Mouse (Mus musculus) heart, embryonic 14.5 days (tissue): ENCODE measurements around the gene Ccdc8. TPM values are rescaled to one million over a fixed set of nuclear protein-coding genes. Genes with fewer than 3 reads are reported as not detected.

ENCODE experiments used
- ATAC-seq: fragments of 200-750 bp; cut with Nextera tagmentation; 2 replicates; pipeline ENCODE4 v1.8.0; 2017; ENCODE audit warnings: low read depth, moderate TSS enrichment; ENCODE audit not compliant: insufficient number of reproducible peaks, insufficient read depth, low FRiP score
- H3K27ac ChIP-seq, 2 experiments: fragments of 200-500 bp in 1 of 2; fragments of 300-500 bp in 1 of 2; sonication (generic) in 1 of 2; replicated peaks in 1 of 2; 2 replicates each; pipeline ENCODE4 v1.5.1; 2012 to 2014; ENCODE audit warnings: low read depth in 2 of 2, low read length in 2 of 2, control low read depth in 1 of 2, mild to moderate bottlenecking in 1 of 2, mixed read lengths in 1 of 2; ENCODE audit not compliant: control insufficient read depth in 1 of 2, insufficient read depth in 1 of 2
- H3K27me3 ChIP-seq: fragments of 300-500 bp; sonication (generic); 2 replicates; pipeline ENCODE4 v1.6.1; 2014; ENCODE audit warnings: mild to moderate bottlenecking, low read length, control low read depth; ENCODE audit not compliant: control insufficient read depth, insufficient read depth
- H3K36me3 ChIP-seq: fragments of 300-500 bp; sonication (generic); 2 replicates; pipeline ENCODE4 v1.6.1; 2014; ENCODE audit warnings: mild to moderate bottlenecking, control low read depth, low read length, mixed read lengths; ENCODE audit not compliant: control insufficient read depth, insufficient read depth
- H3K4me1 ChIP-seq, 2 experiments: fragments of 200-500 bp in 1 of 2; fragments of 300-500 bp in 1 of 2; sonication (generic) in 1 of 2; 2 replicates each; pipeline ENCODE4 v1.6.1; 2012 to 2014; ENCODE audit warnings: low read length in 2 of 2, control low read depth in 1 of 2, mixed read lengths in 1 of 2; ENCODE audit not compliant: control insufficient read depth in 2 of 2, insufficient read depth in 2 of 2
- H3K4me2 ChIP-seq: fragments of 300-500 bp; sonication (generic); 2 replicates; pipeline ENCODE4 v1.6.1; 2014; ENCODE audit warnings: mild to moderate bottlenecking, low read length
- H3K4me3 ChIP-seq, 2 experiments: fragments of 200-500 bp in 1 of 2; fragments of 300-500 bp in 1 of 2; sonication (generic) in 1 of 2; 2 replicates each; pipeline ENCODE4 v1.5.1; 2012 to 2014; ENCODE audit warnings: low read length in 2 of 2, mild to moderate bottlenecking in 2 of 2, control low read depth in 1 of 2, low read depth in 1 of 2, moderate library complexity in 1 of 2; ENCODE audit not compliant: control insufficient read depth in 1 of 2, insufficient read depth in 1 of 2
- H3K9ac ChIP-seq: fragments of 300-500 bp; sonication (generic); 2 replicates; pipeline ENCODE4 v1.6.1; 2014; ENCODE audit warnings: mild to moderate bottlenecking, low read length
- H3K9me3 ChIP-seq: fragments of 300-500 bp; sonication (generic); 2 replicates; pipeline ENCODE4 v1.6.1; 2016; ENCODE audit warnings: low read length, control low read depth; ENCODE audit not compliant: control insufficient read depth
- WGBS: fragments of 180-500 bp; shearing (Covaris S2); extraction: QIAGEN DNeasy Blood & Tissue Kit; methylation state at CpG from one replicate; pipeline ENCODE4 v1.1.7; 2014; 5-methylcytosine and 5-hydroxymethylcytosine counted together
- polyA plus RNA-seq: library from polyadenylated mRNA; unstranded; fragments of >200 nt; fragmentation: Nextera tagmentation; extraction: Ambion mirVana; gene quantifications from 2 replicates; pipeline ENCODE4 v1.2.1, GENCODE M21; 2014

The Ccdc8 gene
- polyA plus RNA-seq, 1 experiment from 2014 or later = 26.8 TPM

DNA sequence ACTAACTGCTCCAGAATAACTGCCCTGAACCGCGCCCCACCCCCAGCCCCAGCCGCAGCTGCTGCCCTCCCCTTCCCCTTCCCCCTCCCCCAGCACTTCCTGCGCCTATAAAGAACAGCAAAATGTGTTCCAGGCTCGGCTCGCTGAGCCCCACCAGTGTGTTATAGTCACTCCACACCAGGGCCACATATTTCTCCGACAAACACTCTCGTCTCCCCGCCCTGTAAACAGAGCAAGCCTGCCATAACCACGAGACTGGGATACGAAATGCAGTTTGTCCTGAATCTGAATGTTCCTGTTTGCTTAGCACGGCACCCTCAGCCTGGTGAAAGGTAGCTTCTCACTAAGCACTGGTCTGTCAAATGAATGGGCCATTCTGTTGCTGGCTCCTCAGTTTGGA, 12.2 kb upstream of the Ccdc8 start:
- 4% methylated on average over 12 of the region's 12 CpGs for WGBS
- Histone ChIP-seq H3K4me3 (peak overlapping the region; percentile 32 to 48), H3K4me2 (peak overlapping the region; percentile 66), H3K27ac (peak overlapping the region; percentile 89 to 95), H3K9ac (peak overlapping the region; percentile 63), H3K27me3 (no peaks in the 10 kb centered on the region), H3K4me1 (peaks cover 8 to 17% of the 10 kb centered on the region in 2 experiments), H3K36me3 (no peaks in the 10 kb centered on the region), H3K9me3 (no peaks in the 10 kb centered on the region)
- peak; percentile 38; the same call in 1 of the 2 replicates for ATAC-seq

GRCm38 (mm10) chr7:16982859-16983568, 9.5 kb upstream of the Ccdc8 start, which contains the start of gene Gm42372:
Gene Gm42372 (plus strand): TSS chr7:16983086.
- 31% methylated on average over 26 of the region's 26 CpGs for WGBS
- Histone ChIP-seq H3K9me3 (no peaks in the 10 kb centered on the region), H3K36me3 (no peaks in the 10 kb centered on the region), H3K9ac (no peak within 1 kb of the TSS), H3K4me3 (no peak within 1 kb of the TSS), H3K27ac (no peak within 1 kb of the TSS), H3K4me1 (peaks cover 7 to 19% of the 10 kb centered on the region in 2 experiments), H3K4me2 (peak within 1 kb of the TSS; percentile 27), H3K27me3 (no peaks in the 10 kb centered on the region)
- ATAC-seq = no peak

GRCm38 (mm10) chr7:16987541-16988149, 4.9 kb upstream of the Ccdc8 start:
- H3K36me3 ChIP-seq = no peaks in the 10 kb centered on the region
- no peak overlapping the region for H3K4me3 ChIP-seq
- no peaks in the 10 kb centered on the region for H3K27me3 ChIP-seq
- H3K27ac ChIP-seq = peak overlapping the region in 1 of 2 experiments; percentile 14; a peak in 2 of 4 replicates
- 36% methylated on average over 7 of the region's 7 CpGs for WGBS
- 0 out of 2 replicates have a peak, but pooled peaks cover 2% of the 10 kb centered on the region for H3K9me3 ChIP-seq
- no peak for ATAC-seq
- H3K4me2 ChIP-seq = no peak overlapping the region
- H3K4me1 ChIP-seq = peaks cover 23 to 35% of the 10 kb centered on the region in 2 experiments
- no peak overlapping the region for H3K9ac ChIP-seq

- H3K27ac ChIP-seq = no peak overlapping the region
- WGBS = 52% methylated on average over 3 of the region's 3 CpGs
- no peaks in the 10 kb centered on the region for H3K27me3 ChIP-seq
- H3K4me3 ChIP-seq = no peak overlapping the region
- H3K9ac ChIP-seq = no peak overlapping the region
- H3K4me2 ChIP-seq = no peak overlapping the region
- ATAC-seq = no peak
- H3K36me3 ChIP-seq = no peaks in the 10 kb centered on the region
- peaks cover 24 to 31% of the 10 kb centered on the region in 2 experiments for H3K4me1 ChIP-seq
- H3K9me3 ChIP-seq = 0 out of 2 replicates have a peak, but pooled peaks cover 2% of the 10 kb centered on the region
Measured at GRCm38 (mm10) chr7:16988405-16988804, 4.1 kb upstream of the Ccdc8 start.

DNA sequence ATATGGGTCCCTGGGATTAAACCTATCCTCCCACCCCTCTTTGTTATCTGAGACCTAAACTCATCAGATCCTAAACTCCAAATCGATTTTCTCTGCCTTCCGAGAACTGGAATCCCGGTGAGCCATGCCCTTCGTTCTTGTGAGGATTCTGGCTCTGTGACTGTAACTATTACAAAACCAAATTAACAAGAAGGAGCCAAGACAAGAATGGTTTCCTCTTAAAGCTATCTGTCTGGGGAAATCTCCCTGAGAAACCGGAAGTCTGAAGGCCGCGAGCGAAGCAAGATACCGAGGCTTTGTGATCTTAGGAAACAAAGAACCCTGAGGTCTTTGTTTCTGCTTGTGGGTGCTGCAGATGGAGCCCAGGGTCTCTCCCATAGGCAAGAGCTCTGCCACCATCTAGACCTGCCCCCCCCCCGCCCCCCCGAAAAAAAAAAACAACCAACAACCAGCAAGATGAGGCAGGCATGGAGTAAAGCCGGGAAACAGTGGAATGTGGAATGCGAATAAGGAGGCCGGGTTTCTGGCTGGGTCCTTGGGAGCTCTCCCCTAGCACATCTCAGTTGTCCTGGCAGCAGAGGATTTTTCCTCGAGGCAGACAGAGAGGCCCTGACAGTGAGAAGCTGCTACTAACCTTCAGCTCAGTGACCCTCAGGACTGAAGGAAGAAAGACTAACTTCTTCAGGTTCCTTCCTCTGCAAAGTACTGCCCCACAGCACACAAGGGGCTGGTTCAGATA, 2.3 kb upstream of the Ccdc8 start:
- H3K36me3 ChIP-seq = peaks cover 5% of the 10 kb centered on the region
- peak overlapping the region; percentile 28; the same call in 1 of the 2 replicates for H3K4me2 ChIP-seq
- WGBS = 27% methylated on average over 15 of the region's 15 CpGs
- H3K9me3 ChIP-seq = 0 out of 2 replicates have a peak, but pooled peaks cover 2% of the 10 kb centered on the region
- H3K9ac ChIP-seq = peak overlapping the region; percentile 40; the same call in 1 of the 2 replicates
- H3K4me3 ChIP-seq = no peak overlapping the region
- H3K4me1 ChIP-seq = peaks cover 31 to 40% of the 10 kb centered on the region in 2 experiments
- ATAC-seq = no peak
- H3K27me3 ChIP-seq = no peaks in the 10 kb centered on the region
- H3K27ac ChIP-seq = peak overlapping the region; percentile 31 to 54

DNA sequence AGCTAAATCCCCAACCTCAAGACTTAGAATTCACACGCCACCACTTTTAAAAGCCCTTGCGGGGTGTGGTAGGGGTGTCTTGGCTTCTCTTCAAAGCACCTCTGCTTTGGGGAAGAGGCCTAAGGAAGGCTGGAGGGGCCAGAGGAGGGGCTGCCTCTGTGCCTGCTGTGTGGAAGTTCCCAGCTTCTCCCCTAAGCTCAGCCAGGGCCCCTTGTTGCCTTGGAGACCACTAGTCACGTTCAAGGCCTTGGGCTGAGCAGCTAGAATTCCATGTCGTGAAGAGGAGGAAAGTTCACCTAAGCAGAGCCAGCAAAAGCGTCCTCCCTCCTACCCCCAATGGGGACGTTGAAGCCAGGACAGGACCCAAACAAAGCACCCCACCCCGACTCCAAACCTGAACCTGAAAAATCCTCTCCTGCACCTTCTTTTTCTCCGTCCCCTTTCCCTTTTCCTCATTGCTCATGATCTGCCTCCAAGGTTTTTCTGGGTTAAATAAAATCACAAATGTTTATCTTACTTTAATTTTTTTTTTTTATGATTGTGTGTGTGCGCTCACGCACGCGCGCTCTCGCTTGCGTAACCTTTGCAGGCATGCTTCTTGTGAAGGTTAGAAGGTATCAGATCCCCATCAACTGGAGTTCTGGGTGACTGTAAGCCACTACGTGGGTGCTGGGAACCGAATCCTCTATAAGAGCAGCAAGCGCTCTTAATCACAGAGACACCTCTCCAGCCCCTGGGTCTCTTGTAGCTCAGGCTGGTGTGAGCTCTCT, 642 bp upstream of the Ccdc8 start:
- Histone ChIP-seq H3K4me1 (peaks cover 40 to 56% of the 10 kb centered on the region in 2 experiments), H3K27me3 (no peaks in the 10 kb centered on the region), H3K9me3 (0 out of 2 replicates have a peak, but pooled peaks cover 2% of the 10 kb centered on the region), H3K36me3 (peaks cover 20% of the 10 kb centered on the region), H3K4me2 (peak overlapping the region; percentile 51), H3K27ac (peak overlapping the region; percentile 89 to 91), H3K4me3 (no peak overlapping the region), H3K9ac (peak overlapping the region; percentile 58)
- peak; percentile 51; the same call in 1 of the 2 replicates for ATAC-seq
- WGBS = 58% methylated on average over 18 of the region's 18 CpGs
